Mouse (Mus musculus) C2C12 (cell line): ENCODE results near the gene Sebox.

Experiments used
- CEBPB ChIP-seq: IDR thresholded peaks from one replicate; pipeline ENCODE4 v1.6.1; 2011; ENCODE audit warnings: low read depth, mild to moderate bottlenecking, control low read depth, moderate library complexity
- CTCF ChIP-seq: IDR thresholded peaks from one replicate; pipeline ENCODE4 v1.5.1; 2011; ENCODE audit not compliant: control insufficient read depth, insufficient read depth, insufficient read length
- MAX ChIP-seq: IDR thresholded peaks from one replicate; pipeline ENCODE4 v1.6.1; 2011; ENCODE audit warnings: mild to moderate bottlenecking, control low read depth

DNA sequence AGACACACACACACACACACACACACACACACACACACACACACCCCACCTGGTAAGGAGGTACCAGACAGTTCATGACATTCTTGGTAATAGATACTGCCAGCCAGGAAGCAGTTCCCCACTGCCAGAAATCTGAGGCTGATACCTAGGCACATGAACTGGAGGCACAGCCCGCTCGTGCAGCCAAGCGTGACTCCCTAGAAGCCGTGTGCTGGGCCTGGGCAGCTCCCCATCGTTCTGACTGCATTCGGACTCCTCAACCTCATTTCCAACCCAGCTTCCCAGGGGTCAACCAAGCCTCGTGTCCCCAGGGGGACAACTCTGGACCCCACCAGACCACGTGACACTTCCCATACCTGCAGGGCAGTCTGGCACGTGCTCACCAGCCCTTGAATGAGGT is 25.5 kb downstream of the Sebox start:
- no peak for TF ChIP-seq CTCF
- TF ChIP-seq CEBPB, result no peak
- TF ChIP-seq MAX, result no peak
